In genomic region chr1:88875356-88875755, GRCm38 (mm10) we compare ENCODE assay signal across 23 mouse cellular contexts.
A peak's percentile ranks its signal among the peaks of the same experiment; 100 is the strongest.
DNase-seq lines count a peak whose midpoint lies in the region; ATAC-seq and TF ChIP-seq lines count a peak whose summit lies in the region.
"Had no signal": no experiment of that assay in that cellular context is flagged by ENCODE, and none has a peak within 500 bp of the region (broad histone marks: within the 10 kb centered on the region; RNA-seq: fewer than 3 reads in every experiment).

No protein-coding gene starts in this region.

- no peak overlapping the region for H3K27ac ChIP-seq in kidney, embryonic 14.5 days (ENCODE audit: low read depth, low read length)
- no peak overlapping the region for H3K27ac ChIP-seq in kidney, postnatal 0 days
- no peak overlapping the region for H3K27ac ChIP-seq in forebrain, embryonic 11.5 days (ENCODE audit: low read depth, low read length)
- H3K27ac ChIP-seq: embryonic facial prominence, embryonic 15.5 days; forebrain, embryonic 12.5 days; hindbrain, embryonic 13.5 days; layer of hippocampus, adult 2 months; left cerebral cortex, adult 2 months; liver, embryonic 13.5 days had no signal

- ATAC-seq in kidney, embryonic 14.5 days (ENCODE audit: low FRiP score, low TSS enrichment): no peak
- ATAC-seq in kidney, postnatal 0 days (replicated peaks; ENCODE audit: low FRiP score, low read depth): no peak
- no peak for ATAC-seq in forebrain, embryonic 11.5 days (replicated peaks; ENCODE audit: low FRiP score)
- ATAC-seq: intestine, embryonic 16.5 days had no signal

- peaks cover 6% of the 10 kb centered on the region for H3K4me1 ChIP-seq in kidney, embryonic 14.5 days (ENCODE audit: control insufficient read depth, insufficient read depth, low read length)
- peaks cover 5% of the 10 kb centered on the region; the same call in 1 of the 2 replicates for H3K4me1 ChIP-seq in kidney, postnatal 0 days (replicated peaks; ENCODE audit: insufficient read depth, low read length)
- H3K4me1 ChIP-seq in forebrain, embryonic 11.5 days (replicated peaks; ENCODE audit: control insufficient read depth, insufficient read depth, low read length): no peaks in the 10 kb centered on the region
- H3K4me1 ChIP-seq: forebrain, embryonic 12.5 days; hindbrain, embryonic 13.5 days; liver, embryonic 13.5 days had no signal

- H3K9me3 ChIP-seq in kidney, embryonic 14.5 days (ENCODE audit: control insufficient read depth, low read length): no peaks in the 10 kb centered on the region
- H3K9me3 ChIP-seq in kidney, postnatal 0 days (replicated peaks; ENCODE audit: low read length): no peaks in the 10 kb centered on the region
- H3K9me3 ChIP-seq in forebrain, embryonic 11.5 days (ENCODE audit: control insufficient read depth, low read length): no peaks in the 10 kb centered on the region; the same call in 1 of the 2 replicates
- H3K9me3 ChIP-seq: embryonic facial prominence, embryonic 15.5 days; forebrain, embryonic 12.5 days; hindbrain, embryonic 13.5 days; liver, embryonic 13.5 days had no signal

- no peak overlapping the region for H3K4me3 ChIP-seq in kidney, embryonic 14.5 days (ENCODE audit: low read length)
- no peak overlapping the region for H3K4me3 ChIP-seq in kidney, postnatal 0 days (replicated peaks; ENCODE audit: low read depth, low read length)
- no peak overlapping the region for H3K4me3 ChIP-seq in forebrain, embryonic 11.5 days (ENCODE audit: low read depth, low read length)
- H3K4me3 ChIP-seq: embryonic facial prominence, embryonic 15.5 days; forebrain, embryonic 12.5 days; hindbrain, embryonic 13.5 days; layer of hippocampus, adult 2 months; left cerebral cortex, adult 2 months; liver, embryonic 13.5 days had no signal

- H3K27me3 ChIP-seq in kidney, embryonic 14.5 days (ENCODE audit: control insufficient read depth, insufficient read depth, low read length): no peaks in the 10 kb centered on the region; the same call in 1 of the 2 replicates
- H3K27me3 ChIP-seq in kidney, postnatal 0 days (ENCODE audit: insufficient read depth, low read length): no peaks in the 10 kb centered on the region
- no peaks in the 10 kb centered on the region for H3K27me3 ChIP-seq in forebrain, embryonic 11.5 days (ENCODE audit: control insufficient read depth, insufficient read depth, low read length)
- H3K27me3 ChIP-seq: embryonic facial prominence, embryonic 15.5 days; forebrain, embryonic 12.5 days; hindbrain, embryonic 13.5 days; liver, embryonic 13.5 days had no signal

- peak; percentile 20 for DNase-seq in kidney, adult 18-20 months
- peak; percentile 59 for DNase-seq in 3T3-L1 (ENCODE audit: low read depth, low spot score)
- peak; percentile 9 for DNase-seq in embryo, embryonic 10 days (ENCODE audit: low spot score)
- peak; percentile 47 for DNase-seq in kidney, postnatal 0 days (ENCODE audit: low spot score)
- no peak for DNase-seq in right cerebral cortex, postnatal 36 days (ENCODE audit: low spot score in 2 of 2)
- no peak for DNase-seq in right cerebral cortex, postnatal 4 days
- DNase-seq in forebrain, embryonic 11.5 days (ENCODE audit: low spot score): no peak
- DNase-seq: adrenal gland, adult 2 months; cerebellum, adult 11 months; gastrocnemius, postnatal 25 days; heart, postnatal 10 days; liver, embryonic 13.5 days; lung, postnatal 14 days; right cerebral cortex, adult 18-20 months; spleen, adult 18-20 months; thymus, adult 2 months had no signal

- H3K9ac ChIP-seq in kidney, embryonic 14.5 days (ENCODE audit: low read depth, low read length): no peak overlapping the region
- H3K9ac ChIP-seq in kidney, postnatal 0 days (ENCODE audit: low read depth, low read length): no peak overlapping the region
- H3K9ac ChIP-seq in forebrain, embryonic 11.5 days (ENCODE audit: low read length): no peak overlapping the region
- H3K9ac ChIP-seq: embryonic facial prominence, embryonic 15.5 days; forebrain, embryonic 12.5 days; hindbrain, embryonic 13.5 days; liver, embryonic 13.5 days had no signal

- H3K4me2 ChIP-seq in kidney, embryonic 14.5 days (replicated peaks; ENCODE audit: low read depth, low read length): no peak overlapping the region
- H3K4me2 ChIP-seq in kidney, postnatal 0 days (ENCODE audit: low read length): no peak overlapping the region
- H3K4me2 ChIP-seq in forebrain, embryonic 11.5 days (ENCODE audit: low read depth, low read length, severe bottlenecking): no peak overlapping the region
- H3K4me2 ChIP-seq: embryonic facial prominence, embryonic 15.5 days; forebrain, embryonic 12.5 days; hindbrain, embryonic 13.5 days; liver, embryonic 13.5 days had no signal

- 15% methylated on average over 6 of the region's 6 CpGs for WGBS in kidney, embryonic 14.5 days
- 11% methylated on average over 6 of the region's 6 CpGs for WGBS in kidney, postnatal 0 days
- 75% methylated on average over 6 of the region's 6 CpGs for WGBS in forebrain, embryonic 11.5 days

- H3K36me3 ChIP-seq in kidney, embryonic 14.5 days (ENCODE audit: control insufficient read depth, insufficient read depth, low read length): no peaks in the 10 kb centered on the region
- H3K36me3 ChIP-seq in kidney, postnatal 0 days (ENCODE audit: insufficient read depth, low read length): no peaks in the 10 kb centered on the region
- no peaks in the 10 kb centered on the region for H3K36me3 ChIP-seq in forebrain, embryonic 11.5 days (ENCODE audit: control insufficient read depth, insufficient read depth, low read length)
- H3K36me3 ChIP-seq: embryonic facial prominence, embryonic 15.5 days; forebrain, embryonic 12.5 days; hindbrain, embryonic 13.5 days; liver, embryonic 13.5 days had no signal

- no peak for TF ChIP-seq CTCF in kidney, postnatal 0 days (IDR thresholded peaks at IDR 0.05; ENCODE audit: low read depth)

Comparison
In these comparisons a context has a peak if more than half of its experiments do, and no peak if none do; other contexts are left out.
1. DNase-seq: peak in kidney, adult 18-20 months (single experiment), 3T3-L1 (single experiment), embryo, embryonic 10 days (single experiment) and kidney, postnatal 0 days (single experiment); none in right cerebral cortex, postnatal 36 days (0 of 2), right cerebral cortex, postnatal 4 days (single experiment) and forebrain, embryonic 11.5 days (single experiment).